In genomic region chr2:92740776-92741295, GRCm38 (mm10) we compare ENCODE assay signal across 24 mouse cellular contexts.
DNase-seq lines count a peak whose midpoint lies in the region; ATAC-seq lines count a peak whose summit lies in the region.
"Had no signal": no experiment of that assay in that cellular context is flagged by ENCODE, and none has a peak within 500 bp of the region (broad histone marks: within the 10 kb centered on the region; RNA-seq: fewer than 3 reads in every experiment).

No protein-coding gene starts in this region.

- no peak overlapping the region for H3K4me2 ChIP-seq in forebrain, embryonic 11.5 days (ENCODE audit: low read depth, low read length, severe bottlenecking)
- H3K4me2 ChIP-seq in forebrain, embryonic 12.5 days = no peak overlapping the region
- H3K4me2 ChIP-seq: embryonic facial prominence, embryonic 13.5 days; embryonic facial prominence, embryonic 15.5 days; forebrain, embryonic 13.5 days; forebrain, embryonic 15.5 days had no signal

- DNase-seq in forebrain, embryonic 11.5 days (ENCODE audit: low spot score) = peak; percentile 24
- DNase-seq in heart, embryonic 10.5 days (ENCODE audit: low spot score) = peak; percentile 51
- DNase-seq in heart, postnatal 10 days = no peak
- DNase-seq in ES-CJ7 (ENCODE audit: low read depth, low spot score) = peak; percentile 59
- DNase-seq in R1 (ENCODE audit: low read depth, low spot score) = peak; percentile 83
- DNase-seq in left cerebral cortex, adult 11 months (ENCODE audit: low spot score) = no peak
- DNase-seq in frontal cortex, postnatal 14 days (ENCODE audit: low spot score in 2 of 2) = no peak
- DNase-seq: adrenal gland, adult 8-10 months; adrenal gland, postnatal 36 days; cerebellum, adult 11-12 months; cerebellum, adult 2 months; cerebellum, adult 9-10 months; cerebellum, postnatal 10 days; cerebellum, postnatal 25 days; embryo, embryonic 11 days had no signal

- WGBS in forebrain, embryonic 11.5 days = 71% methylated on average over 4 of the region's 4 CpGs
- WGBS in forebrain, embryonic 12.5 days = 74% methylated on average over 4 of the region's 4 CpGs
- 78% methylated on average over 4 of the region's 4 CpGs for WGBS in heart, embryonic 10.5 days

- H3K4me1 ChIP-seq in forebrain, embryonic 11.5 days (replicated peaks; ENCODE audit: control insufficient read depth, insufficient read depth, low read length) = peaks cover 8% of the 10 kb centered on the region; the same call in 1 of the 2 replicates
- H3K4me1 ChIP-seq in forebrain, embryonic 12.5 days = peaks cover 26% of the 10 kb centered on the region
- H3K4me1 ChIP-seq in heart, embryonic 10.5 days = peaks cover 28% of the 10 kb centered on the region
- H3K4me1 ChIP-seq: forebrain, embryonic 15.5 days had no signal

- H3K27me3 ChIP-seq in forebrain, embryonic 11.5 days (ENCODE audit: control insufficient read depth, insufficient read depth, low read length) = no peaks in the 10 kb centered on the region
- no peaks in the 10 kb centered on the region for H3K27me3 ChIP-seq in forebrain, embryonic 12.5 days
- H3K27me3 ChIP-seq in heart, embryonic 10.5 days (ENCODE audit: insufficient read depth, poor library complexity, severe bottlenecking) = no peaks in the 10 kb centered on the region; the same call in 1 of the 2 replicates
- H3K27me3 ChIP-seq: embryonic facial prominence, embryonic 13.5 days; embryonic facial prominence, embryonic 15.5 days; forebrain, embryonic 13.5 days; forebrain, embryonic 15.5 days; Patski had no signal

- no peaks in the 10 kb centered on the region for H3K36me3 ChIP-seq in forebrain, embryonic 11.5 days (ENCODE audit: control insufficient read depth, insufficient read depth, low read length)
- no peaks in the 10 kb centered on the region for H3K36me3 ChIP-seq in forebrain, embryonic 12.5 days (replicated peaks)
- no peaks in the 10 kb centered on the region for H3K36me3 ChIP-seq in heart, embryonic 10.5 days
- H3K36me3 ChIP-seq: embryonic facial prominence, embryonic 13.5 days; embryonic facial prominence, embryonic 15.5 days; forebrain, embryonic 15.5 days; G1E had no signal

- H3K9me3 ChIP-seq in forebrain, embryonic 11.5 days (ENCODE audit: control insufficient read depth, low read length) = no peaks in the 10 kb centered on the region
- no peaks in the 10 kb centered on the region for H3K9me3 ChIP-seq in forebrain, embryonic 12.5 days
- H3K9me3 ChIP-seq in heart, embryonic 10.5 days = no peaks in the 10 kb centered on the region
- H3K9me3 ChIP-seq: embryonic facial prominence, embryonic 13.5 days; embryonic facial prominence, embryonic 15.5 days; forebrain, embryonic 13.5 days; forebrain, embryonic 15.5 days; G1E had no signal

- H3K27ac ChIP-seq in forebrain, embryonic 11.5 days (ENCODE audit: low read depth, low read length) = no peak overlapping the region
- no peak overlapping the region for H3K27ac ChIP-seq in forebrain, embryonic 12.5 days
- no peak overlapping the region for H3K27ac ChIP-seq in heart, embryonic 10.5 days
- H3K27ac ChIP-seq: embryonic facial prominence, embryonic 13.5 days; embryonic facial prominence, embryonic 15.5 days; forebrain, embryonic 13.5 days; forebrain, embryonic 15.5 days had no signal

- H3K9ac ChIP-seq in forebrain, embryonic 11.5 days (ENCODE audit: low read length) = no peak overlapping the region
- H3K9ac ChIP-seq in forebrain, embryonic 12.5 days = no peak overlapping the region
- H3K9ac ChIP-seq: embryonic facial prominence, embryonic 13.5 days; embryonic facial prominence, embryonic 15.5 days; forebrain, embryonic 13.5 days; forebrain, embryonic 15.5 days had no signal

- intact Hi-C loops in heart, postnatal 10 days (cut with DNase I) = loop anchor here (5.0 kb wide), 1 partner anchor 66 kb away; no protein-coding TSS in a partner anchor

- no peak overlapping the region for H3K4me3 ChIP-seq in forebrain, embryonic 11.5 days (ENCODE audit: low read depth, low read length)
- no peak overlapping the region for H3K4me3 ChIP-seq in forebrain, embryonic 12.5 days (replicated peaks)
- no peak overlapping the region for H3K4me3 ChIP-seq in heart, embryonic 10.5 days
- H3K4me3 ChIP-seq: embryonic facial prominence, embryonic 13.5 days; embryonic facial prominence, embryonic 15.5 days; erythroblast, embryonic 14.5 days; forebrain, embryonic 13.5 days; forebrain, embryonic 15.5 days had no signal

- ATAC-seq in forebrain, embryonic 11.5 days (replicated peaks; ENCODE audit: low FRiP score) = no peak
- ATAC-seq in forebrain, embryonic 12.5 days (ENCODE audit: low FRiP score) = no peak
- ATAC-seq: activated CD4-positive, CD25-positive, alpha-beta regulatory T cell, adult 4 months; forebrain, embryonic 13.5 days; forebrain, embryonic 15.5 days; Patski had no signal

Comparison
In these comparisons a context has a peak if more than half of its experiments do, and no peak if none do; other contexts are left out.
1. DNase-seq: peak in forebrain, embryonic 11.5 days (single experiment), heart, embryonic 10.5 days (single experiment), ES-CJ7 (single experiment) and R1 (single experiment); none in heart, postnatal 10 days (0 of 2), left cerebral cortex, adult 11 months (single experiment) and frontal cortex, postnatal 14 days (0 of 2).